Mouse (Mus musculus) MEL (cell line): ENCODE results near the gene Sardh. TPM values are rescaled to one million over a fixed set of nuclear protein-coding genes. Genes with fewer than 3 reads are reported as not detected.

Source experiments
- DNase-seq: peaks from one replicate; pipeline ENCODE4 v3.0.0; 2011; ENCODE audit warnings: low read depth, low spot score
- H3K27ac ChIP-seq: 2 replicates; pipeline ENCODE4 v1.5.1; 2012; ENCODE audit warnings: low read depth, mild to moderate bottlenecking, control low read depth, low read length, moderate library complexity; ENCODE audit not compliant: control insufficient read depth
- H3K27me3 ChIP-seq, 2 experiments: fragments of 150-350 bp in 1 of 2; sonication (generic) in 1 of 2; 2 replicates each; pipeline ENCODE4 v1.6.1; 2012; ENCODE audit warnings: low read length in 2 of 2, mild to moderate bottlenecking in 2 of 2, improper control_type of control experiment in 1 of 2, moderate library complexity in 1 of 2; ENCODE audit not compliant: insufficient read depth in 2 of 2, control insufficient read depth in 1 of 2
- H3K36me3 ChIP-seq, 2 experiments: 2 replicates each; pipeline ENCODE4 v1.6.1; 2012 to 2014; ENCODE audit warnings: low read length in 2 of 2, improper control_type of control experiment in 1 of 2, inconsistent platforms in 1 of 2, mild to moderate bottlenecking in 1 of 2; ENCODE audit not compliant: insufficient read depth in 2 of 2, control insufficient read depth in 1 of 2
- H3K4me1 ChIP-seq, 2 experiments: fragments of 150-350 bp in 1 of 2; sonication (generic) in 1 of 2; 2 replicates each; pipeline ENCODE4 v1.6.1; 2012; ENCODE audit warnings: low read length in 2 of 2, improper control_type of control experiment in 1 of 2, mild to moderate bottlenecking in 1 of 2; ENCODE audit not compliant: insufficient read depth in 2 of 2, control insufficient read depth in 1 of 2
- H3K4me3 ChIP-seq, 2 experiments: fragments of 150-350 bp in 1 of 2; sonication (generic) in 1 of 2; 2 replicates each; pipeline ENCODE4 v1.5.1; 2012; ENCODE audit warnings: low read depth in 2 of 2, low read length in 2 of 2, mild to moderate bottlenecking in 2 of 2, moderate library complexity in 2 of 2, control low read depth in 1 of 2, improper control_type of control experiment in 1 of 2; ENCODE audit not compliant: control insufficient read depth in 1 of 2, insufficient read depth in 1 of 2
- H3K79me2 ChIP-seq: 2 replicates; pipeline ENCODE4 v1.6.1; 2012; ENCODE audit warnings: mild to moderate bottlenecking, low read length, moderate library complexity; ENCODE audit not compliant: control insufficient read depth, poor library complexity, insufficient read depth
- H3K9ac ChIP-seq: 2 replicates; pipeline ENCODE4 v1.6.1; 2012; ENCODE audit warnings: low read depth, mild to moderate bottlenecking, control low read depth, low read length, moderate library complexity; ENCODE audit not compliant: control insufficient read depth, poor library complexity, severe bottlenecking
- H3K9me3 ChIP-seq: fragments of 150-350 bp; sonication (generic); replicated peaks from 2 replicates; pipeline ENCODE4 v1.6.1; 2012; ENCODE audit warnings: mild to moderate bottlenecking, low read length, improper control_type of control experiment, moderate library complexity; ENCODE audit not compliant: insufficient read depth
- BHLHE40 ChIP-seq: IDR thresholded peaks from 2 replicates; pipeline ENCODE4 v1.6.1; 2012; ENCODE audit warnings: low read depth, mild to moderate bottlenecking, inconsistent platforms, low read length, improper control_type of control experiment, borderline replicate concordance
- EP300 ChIP-seq, 2 experiments: IDR thresholded peaks; 2 replicates each; pipeline ENCODE4 v1.6.1; 2011; ENCODE audit warnings: improper control_type of control experiment in 2 of 2, low read length in 2 of 2, low read depth in 1 of 2, mild to moderate bottlenecking in 1 of 2
- GATA1 ChIP-seq: IDR thresholded peaks from 2 replicates; pipeline ENCODE4 v1.6.1; 2011; ENCODE audit warnings: low read depth, low read length, improper control_type of control experiment
- HCFC1 ChIP-seq: IDR thresholded peaks from 2 replicates; pipeline ENCODE4 v1.6.1; 2012; ENCODE audit warnings: low read depth, mild to moderate bottlenecking, inconsistent platforms, low read length, improper control_type of control experiment, moderate library complexity
- KAT2A ChIP-seq: conservative IDR thresholded peaks from 2 replicates; pipeline ENCODE4 v1.6.1; 2012; ENCODE audit warnings: low read depth, low read length, improper control_type of control experiment, inconsistent platforms
- MAFK ChIP-seq: IDR thresholded peaks from 2 replicates; pipeline ENCODE4 v1.6.1; 2011; ENCODE audit warnings: low read depth, mild to moderate bottlenecking, low read length, improper control_type of control experiment, borderline replicate concordance
- MAX ChIP-seq: IDR thresholded peaks from 2 replicates; pipeline ENCODE4 v1.6.1; 2011; ENCODE audit warnings: low read length, improper control_type of control experiment
- MAZ ChIP-seq: IDR thresholded peaks from 2 replicates; pipeline ENCODE4 v1.6.1; 2012; ENCODE audit warnings: low read depth, mild to moderate bottlenecking, inconsistent platforms, low read length, improper control_type of control experiment
- MXI1 ChIP-seq: IDR thresholded peaks from 2 replicates; pipeline ENCODE4 v1.6.1; 2011; ENCODE audit warnings: mild to moderate bottlenecking, low read depth, low read length, improper control_type of control experiment
- MYB ChIP-seq: IDR thresholded peaks from 2 replicates; pipeline ENCODE4 v1.6.1; 2011; ENCODE audit warnings: mild to moderate bottlenecking, low read depth, low read length, improper control_type of control experiment
- MYC ChIP-seq: IDR thresholded peaks from 2 replicates; pipeline ENCODE4 v1.6.1; 2011; ENCODE audit warnings: low read depth, mild to moderate bottlenecking, low read length, improper control_type of control experiment, moderate library complexity
- POLR2A ChIP-seq, 2 experiments: IDR thresholded peaks; 2 replicates each; pipeline ENCODE4 v1.6.1; 2011 to 2012; ENCODE audit warnings: low read length in 2 of 2, mild to moderate bottlenecking in 2 of 2, control low read depth in 1 of 2, improper control_type of control experiment in 1 of 2, low read depth in 1 of 2, moderate library complexity in 1 of 2; ENCODE audit not compliant: control insufficient read depth in 1 of 2, insufficient read depth in 1 of 2, poor library complexity in 1 of 2
- POLR2AphosphoS5 ChIP-seq: IDR thresholded peaks from 2 replicates; pipeline ENCODE4 v1.6.1; 2012; ENCODE audit warnings: low read depth, borderline replicate concordance, mild to moderate bottlenecking, inconsistent platforms, low read length, moderate library complexity, mixed read lengths
- SIN3A ChIP-seq: IDR thresholded peaks from 2 replicates; pipeline ENCODE4 v1.6.1; 2012; ENCODE audit warnings: low read length, improper control_type of control experiment, inconsistent platforms
- SMC3 ChIP-seq: IDR thresholded peaks from 2 replicates; pipeline ENCODE4 v1.6.1; 2011; ENCODE audit warnings: low read depth, low read length, improper control_type of control experiment
- TAL1 ChIP-seq: IDR thresholded peaks from 2 replicates; pipeline ENCODE4 v1.6.1; 2012; ENCODE audit warnings: mild to moderate bottlenecking, inconsistent platforms, low read length, moderate library complexity, mixed read lengths
- TBP ChIP-seq: IDR thresholded peaks from 2 replicates; pipeline ENCODE4 v1.8.0; 2011; ENCODE audit warnings: low read depth, low read length, improper control_type of control experiment
- TCF12 ChIP-seq: IDR thresholded peaks from 2 replicates; pipeline ENCODE4 v1.6.1; 2014; ENCODE audit warnings: low read depth, mild to moderate bottlenecking, inconsistent platforms, low read length, improper control_type of control experiment, moderate library complexity
- USF1 ChIP-seq: IDR thresholded peaks from 2 replicates; pipeline ENCODE4 v1.6.1; 2014; ENCODE audit warnings: low read depth, mild to moderate bottlenecking, inconsistent platforms, low read length, improper control_type of control experiment, moderate library complexity
- ZC3H11A ChIP-seq: IDR thresholded peaks from 2 replicates; pipeline ENCODE4 v1.6.1; 2012; ENCODE audit warnings: low read depth, mild to moderate bottlenecking, inconsistent platforms, low read length, improper control_type of control experiment
- ZMIZ1 ChIP-seq: IDR thresholded peaks from 2 replicates; pipeline ENCODE4 v1.6.1; 2012; ENCODE audit warnings: low read depth, mild to moderate bottlenecking, inconsistent platforms, low read length, improper control_type of control experiment, moderate library complexity
- ZNF384 ChIP-seq: IDR thresholded peaks from 2 replicates; pipeline ENCODE4 v1.6.1; 2012; ENCODE audit warnings: low read depth, mild to moderate bottlenecking, inconsistent platforms, low read length, improper control_type of control experiment
- polyA plus RNA-seq, 2 experiments: library from polyadenylated mRNA; stranded (reverse) in 1 of 2; unstranded in 1 of 2; fragments of >175 nt in 1 of 2; fragments of >200 nt in 1 of 2; gene quantifications; 2 replicates each; pipeline versions ENCODE4 v1.2.1 to v1.2.4; 2012; ENCODE audit warnings: low replicate concordance in 2 of 2, low read depth in 1 of 2; ENCODE audit not compliant: insufficient read length in 2 of 2, insufficient read depth in 1 of 2, missing spikeins in 1 of 2
- total RNA-seq: library from RNA; depleted of rRNA; stranded (reverse); fragments of 300-350 nt; gene quantifications from 2 replicates; pipeline ENCODE4 v1.2.3, GENCODE M21; 2012

The Sardh gene
- total and polyA plus RNA-seq, 3 experiments = 0.19 to 0.23 TPM; not detected in 1

- H3K27ac ChIP-seq = no peak overlapping the region
- no peak for TF ChIP-seq GATA1
- no peak for TF ChIP-seq MYB
- no peak for TF ChIP-seq POLR2AphosphoS5
- TF ChIP-seq TAL1 = no peak
- TF ChIP-seq MAZ = no peak
- no peak for TF ChIP-seq MAX
- no peak for TF ChIP-seq MXI1
- TF ChIP-seq ZMIZ1 = no peak
- no peak for TF ChIP-seq POLR2A (IDR thresholded peaks at IDR 0.05; ENCODE audit: control insufficient read depth in 1 of 2, insufficient read depth in 1 of 2, low read depth in 1 of 2, low read length in 2 of 2, poor library complexity in 1 of 2)
- no peak for TF ChIP-seq SMC3
- TF ChIP-seq, all 39 proteins: peak for 0
- Histone ChIP-seq H3K27me3 (peaks cover 11 to 28% of the 10 kb centered on the region in 2 experiments), H3K36me3 (no peaks in the 10 kb centered on the region), H3K4me1 (no peaks in the 10 kb centered on the region), H3K9me3 (no peaks in the 10 kb centered on the region), H3K9ac (no peak overlapping the region), H3K4me3 (no peak overlapping the region), H3K79me2 (no peaks in the 10 kb centered on the region)
- no peak for DNase-seq
These were observed 81.1 kb downstream of the Sardh start for GRCm38 (mm10) chr2:27166999-27167398.

- Histone ChIP-seq H3K9me3 (no peaks in the 10 kb centered on the region), H3K27ac (no peak overlapping the region), H3K9ac (no peak overlapping the region), H3K36me3 (no peaks in the 10 kb centered on the region), H3K27me3 (peaks cover 9 to 28% of the 10 kb centered on the region in 2 experiments), H3K4me3 (no peak overlapping the region), H3K4me1 (no peaks in the 10 kb centered on the region), H3K79me2 (no peaks in the 10 kb centered on the region)
- no peak for TF ChIP-seq ZC3H11A
- no peak for TF ChIP-seq ZNF384
- no peak for TF ChIP-seq TBP
- no peak for TF ChIP-seq GATA1
- no peak for TF ChIP-seq MXI1
- no peak for TF ChIP-seq BHLHE40
- no peak for TF ChIP-seq MYC
- no peak for TF ChIP-seq KAT2A
- no peak for TF ChIP-seq HCFC1
- no peak for TF ChIP-seq ZMIZ1
- no peak for TF ChIP-seq MAFK
- no peak for TF ChIP-seq TCF12
- TF ChIP-seq EP300 (IDR thresholded peaks at IDR 0.05; ENCODE audit: low read depth in 1 of 2, low read length in 2 of 2) = no peak
- TF ChIP-seq SIN3A = no peak
- TF ChIP-seq USF1 = no peak
- DNase-seq = no peak
These were observed 82.1 kb downstream of the Sardh start for GRCm38 (mm10) chr2:27166074-27166473.
